Mouse (Mus musculus): Measurements from ENCODE around the gene Supt3. TPM values are rescaled to one million over a fixed set of nuclear protein-coding genes. Genes with fewer than 3 reads are reported as not detected.
A peak's percentile ranks its signal among the peaks of the same experiment; 100 is the strongest.

Gene Supt3
- polyA plus RNA-seq, 1 experiment from 2014 or later = 23.1 TPM

DNA sequence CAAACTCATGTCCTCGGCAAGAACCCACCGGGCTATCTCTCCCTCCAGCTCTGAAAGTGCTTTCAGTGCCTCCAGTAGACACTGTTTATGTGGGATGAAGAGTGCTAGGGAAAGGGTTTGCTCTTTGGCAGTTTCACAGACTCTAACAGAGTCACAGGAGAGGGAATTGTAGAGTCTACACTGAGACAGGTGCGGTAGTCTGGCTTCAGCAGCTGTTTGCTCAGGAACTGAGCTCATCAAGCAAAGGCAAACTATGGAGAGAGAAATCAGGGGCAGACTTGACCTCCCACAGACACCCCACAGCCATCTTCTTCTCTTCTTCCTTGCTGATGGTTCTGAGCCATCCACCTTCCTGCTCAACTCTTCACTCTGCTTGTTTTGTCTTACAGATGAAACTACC lies 193.3 kb downstream of the Supt3 start:
- Histone ChIP-seq H3K4me2 (no peak overlapping the region), H3K9me3 (replicated peaks) (no peaks in the 10 kb centered on the region), H3K27ac (ENCODE audit: poor library complexity, severe bottlenecking) (no peak overlapping the region), H3K27me3 (replicated peaks) (no peaks in the 10 kb centered on the region), H3K4me1 (replicated peaks) (peaks cover 18% of the 10 kb centered on the region), H3K9ac (no peak overlapping the region), H3K4me3 (no peak overlapping the region), H3K36me3 (no peaks in the 10 kb centered on the region)
- WGBS = 87% methylated on average over 3 of the region's 3 CpGs
- ATAC-seq (ENCODE audit: insufficient number of reproducible peaks, low FRiP score) = no peak

DNA sequence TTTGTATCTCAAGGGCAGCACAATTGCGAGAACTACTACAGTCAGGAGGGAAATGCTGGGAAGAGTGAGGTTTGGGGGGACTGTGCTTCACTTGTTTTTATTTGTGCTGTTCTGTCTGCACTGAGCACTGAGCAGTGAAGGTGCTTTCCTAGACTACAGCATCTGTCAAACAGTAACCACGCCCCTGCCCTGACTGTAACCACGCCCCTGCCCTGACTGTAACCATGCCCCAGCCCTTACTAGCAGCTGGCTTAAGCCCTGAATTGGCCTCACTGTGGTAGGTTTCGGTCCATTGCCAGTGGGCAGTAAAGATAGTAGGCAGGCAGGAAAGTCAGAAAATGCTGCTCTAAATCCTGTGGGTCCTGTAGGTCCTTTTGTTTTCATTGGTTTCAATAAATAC lies 196.5 kb downstream of the Supt3 start:
- no peak overlapping the region for H3K4me3 ChIP-seq
- H3K27me3 ChIP-seq (replicated peaks) = no peaks in the 10 kb centered on the region
- 50% methylated on average over 4 of the region's 4 CpGs for WGBS
- H3K36me3 ChIP-seq = no peaks in the 10 kb centered on the region
- no peaks in the 10 kb centered on the region for H3K9me3 ChIP-seq (replicated peaks)
- H3K4me2 ChIP-seq = no peak overlapping the region
- ATAC-seq (ENCODE audit: insufficient number of reproducible peaks, low FRiP score) = no peak
- H3K4me1 ChIP-seq (replicated peaks) = peaks cover 9% of the 10 kb centered on the region
- no peak overlapping the region for H3K27ac ChIP-seq (ENCODE audit: poor library complexity, severe bottlenecking)
- no peak overlapping the region for H3K9ac ChIP-seq

DNA sequence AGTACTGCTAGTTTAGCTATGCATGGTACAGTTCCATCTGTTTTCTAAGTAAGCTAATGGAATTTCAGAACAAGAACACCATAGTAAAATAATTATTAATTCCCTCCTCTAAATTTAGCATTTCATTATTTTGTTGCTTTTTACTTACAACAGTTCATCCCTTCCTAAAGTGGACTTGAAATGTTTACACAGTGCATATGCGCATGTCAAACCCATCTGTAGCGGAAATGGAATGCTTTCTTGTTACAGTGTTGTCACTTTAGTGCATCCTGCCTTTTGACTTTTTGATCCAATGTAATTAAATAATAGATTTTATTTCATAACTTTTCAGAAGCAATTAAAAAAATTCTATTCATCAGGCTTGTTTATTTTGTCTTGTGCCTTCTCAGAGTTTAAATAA lies 200.7 kb downstream of the Supt3 start:
- Histone ChIP-seq H3K4me1 (replicated peaks) (peaks cover 3% of the 10 kb centered on the region), H3K27me3 (replicated peaks) (no peaks in the 10 kb centered on the region), H3K27ac (ENCODE audit: poor library complexity, severe bottlenecking) (no peak overlapping the region), H3K4me2 (no peak overlapping the region), H3K36me3 (no peaks in the 10 kb centered on the region), H3K9me3 (replicated peaks) (no peaks in the 10 kb centered on the region), H3K9ac (no peak overlapping the region), H3K4me3 (no peak overlapping the region)
- 92% methylated on average over 2 of the region's 2 CpGs for WGBS
- ATAC-seq (ENCODE audit: insufficient number of reproducible peaks, low FRiP score) = no peak

DNA sequence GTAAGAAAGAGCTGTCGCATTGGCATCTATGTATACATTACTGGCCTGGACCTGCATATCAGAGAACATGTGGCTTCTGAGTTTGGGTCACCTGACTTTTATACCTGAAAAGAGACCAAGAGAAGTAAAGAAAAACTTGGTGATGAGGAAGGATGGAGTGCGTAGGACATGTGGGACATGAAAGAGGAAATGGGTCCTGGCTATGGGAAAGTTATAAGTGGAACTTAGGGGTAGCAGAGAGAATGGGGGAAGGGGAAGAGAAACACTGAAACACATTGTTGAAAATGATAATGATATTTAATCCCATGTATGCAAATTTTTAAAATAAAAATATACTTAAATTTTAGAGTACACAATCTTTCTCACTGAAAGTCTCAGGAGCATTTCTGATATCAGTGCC lies 211.0 kb downstream of the Supt3 start:
- Histone ChIP-seq H3K9me3 (replicated peaks) (no peaks in the 10 kb centered on the region), H3K9ac (no peak overlapping the region), H3K27ac (ENCODE audit: poor library complexity, severe bottlenecking) (no peak overlapping the region), H3K36me3 (no peaks in the 10 kb centered on the region), H3K4me3 (no peak overlapping the region), H3K4me1 (replicated peaks) (peaks cover 2% of the 10 kb centered on the region; the same call in 1 of the 2 replicates), H3K27me3 (replicated peaks) (no peaks in the 10 kb centered on the region), H3K4me2 (no peak overlapping the region)
- WGBS = 87% methylated on average over 2 of the region's 2 CpGs
- ATAC-seq (ENCODE audit: insufficient number of reproducible peaks, low FRiP score) = no peak

DNA sequence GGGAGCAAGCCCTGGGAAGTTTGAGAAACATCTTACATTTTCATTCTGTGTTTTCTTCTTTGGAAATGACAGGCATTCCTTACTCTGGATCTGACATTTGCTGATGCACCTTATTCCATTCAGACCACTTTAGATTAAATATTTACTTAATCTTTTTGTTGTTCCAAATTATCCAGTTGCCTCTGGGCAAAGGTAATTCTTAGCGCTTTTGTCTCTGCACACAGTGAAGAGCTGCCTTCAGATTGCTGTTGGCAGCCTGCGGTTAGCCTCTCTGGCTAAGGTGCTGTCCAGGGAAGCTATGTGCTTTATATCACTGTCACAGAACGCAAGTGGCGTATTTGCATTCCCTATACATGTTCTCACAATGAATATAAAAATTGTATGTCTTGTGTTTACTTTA lies 226.4 kb downstream of the Supt3 start:
- 84% methylated on average over 4 of the region's 4 CpGs for WGBS
- peaks cover 5% of the 10 kb centered on the region; the same call in 1 of the 2 replicates for H3K36me3 ChIP-seq
- H3K4me3 ChIP-seq = no peak overlapping the region
- H3K9ac ChIP-seq = no peak overlapping the region
- no peak overlapping the region for H3K27ac ChIP-seq (ENCODE audit: poor library complexity, severe bottlenecking)
- H3K27me3 ChIP-seq (replicated peaks) = no peaks in the 10 kb centered on the region
- no peak overlapping the region for H3K4me2 ChIP-seq
- H3K9me3 ChIP-seq (replicated peaks) = no peaks in the 10 kb centered on the region
- peaks cover under 1% of the 10 kb centered on the region for H3K4me1 ChIP-seq (replicated peaks)
- ATAC-seq (ENCODE audit: insufficient number of reproducible peaks, low FRiP score) = no peak

DNA sequence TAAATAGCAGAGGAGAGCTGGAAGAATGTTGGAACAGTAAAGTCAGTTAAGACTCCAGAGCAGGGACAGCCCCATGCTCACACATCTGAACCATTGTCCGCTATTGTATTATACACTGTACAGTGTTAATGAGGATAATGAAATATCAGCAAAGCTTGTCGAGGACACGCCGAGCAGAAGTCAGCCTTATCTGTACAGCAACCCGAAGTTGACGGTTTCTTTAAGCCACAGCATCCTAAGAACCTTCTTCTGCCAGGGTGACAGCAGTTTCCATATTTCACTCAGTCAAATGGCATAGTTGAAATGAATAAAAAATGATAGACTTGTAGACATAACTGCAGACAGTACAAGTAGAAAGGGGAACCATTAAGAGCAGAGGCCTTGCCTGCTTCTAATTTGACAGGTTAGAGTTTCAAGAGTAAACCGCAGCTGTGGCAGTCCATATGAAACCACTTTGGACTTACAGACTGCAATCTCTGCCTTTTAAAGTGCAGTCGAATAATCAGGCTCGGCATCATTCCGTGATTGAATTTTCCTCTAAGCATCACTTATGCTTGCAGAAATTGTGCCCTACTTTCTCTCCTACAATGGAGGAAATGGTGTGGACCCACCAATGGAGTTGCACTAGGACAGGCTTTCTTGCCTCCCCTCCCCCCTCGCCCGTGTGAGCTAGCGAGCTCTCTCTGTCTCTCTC lies 227.7 kb downstream of the Supt3 start:
- H3K4me2 ChIP-seq = no peak overlapping the region
- H3K27me3 ChIP-seq (replicated peaks) = no peaks in the 10 kb centered on the region
- no peaks in the 10 kb centered on the region for H3K9me3 ChIP-seq (replicated peaks)
- no peak for ATAC-seq (ENCODE audit: insufficient number of reproducible peaks, low FRiP score)
- peaks cover 5% of the 10 kb centered on the region for H3K4me1 ChIP-seq (replicated peaks)
- no peak overlapping the region for H3K9ac ChIP-seq
- H3K36me3 ChIP-seq = no peaks in the 10 kb centered on the region
- H3K27ac ChIP-seq (ENCODE audit: poor library complexity, severe bottlenecking) = no peak overlapping the region
- WGBS = 78% methylated on average over 13 of the region's 13 CpGs
- H3K4me3 ChIP-seq = no peak overlapping the region

DNA sequence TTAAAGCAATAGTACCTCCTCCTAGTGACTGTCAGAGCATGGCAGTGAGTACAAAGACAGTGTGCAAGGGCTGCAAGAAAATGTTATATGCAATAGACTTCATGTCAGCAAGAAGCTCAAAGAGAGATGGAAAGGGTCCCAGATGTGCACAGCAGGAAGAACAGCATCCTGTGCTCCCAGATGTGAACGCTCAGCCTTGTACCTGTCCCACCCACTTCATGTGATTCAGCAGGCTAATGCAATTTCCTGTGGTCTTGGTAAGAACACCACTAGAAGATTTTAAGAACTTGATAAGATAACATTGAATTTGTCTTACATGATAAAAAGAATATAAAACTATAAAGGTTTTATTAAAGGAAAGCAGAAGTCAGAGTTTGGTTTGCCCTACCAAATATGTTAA lies 230.5 kb downstream of the Supt3 start:
- Histone ChIP-seq H3K9ac (no peak overlapping the region), H3K27me3 (replicated peaks) (no peaks in the 10 kb centered on the region), H3K4me3 (no peak overlapping the region), H3K36me3 (no peaks in the 10 kb centered on the region), H3K9me3 (replicated peaks) (no peaks in the 10 kb centered on the region), H3K4me2 (no peak overlapping the region), H3K27ac (ENCODE audit: poor library complexity, severe bottlenecking) (no peak overlapping the region), H3K4me1 (replicated peaks) (peaks cover 5% of the 10 kb centered on the region)
- 78% methylated on average over 1 of the region's 1 CpGs for WGBS
- no peak for ATAC-seq (ENCODE audit: insufficient number of reproducible peaks, low FRiP score)

DNA sequence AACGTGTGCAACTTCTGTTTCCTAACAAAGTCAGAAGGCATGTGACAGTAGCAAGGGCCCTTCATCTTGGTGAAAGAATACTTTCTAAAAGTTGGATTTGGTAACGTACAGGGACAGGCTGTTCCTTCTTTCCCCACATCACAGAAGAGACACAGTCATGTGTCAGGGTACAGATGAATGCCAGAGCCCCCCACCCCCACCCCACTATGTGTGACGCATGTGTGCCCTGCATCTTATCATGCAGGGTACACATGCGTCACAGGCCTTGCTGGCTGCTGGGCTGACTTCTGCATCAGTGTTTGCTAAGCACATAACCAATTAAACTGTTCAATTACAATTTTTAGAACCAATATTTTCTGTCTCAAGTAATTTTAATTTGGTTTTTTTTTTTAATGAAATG lies 231.7 kb downstream of the Supt3 start:
- Histone ChIP-seq H3K9ac (no peak overlapping the region), H3K36me3 (no peaks in the 10 kb centered on the region), H3K4me3 (no peak overlapping the region), H3K4me2 (no peak overlapping the region), H3K27ac (ENCODE audit: poor library complexity, severe bottlenecking) (no peak overlapping the region), H3K4me1 (replicated peaks) (peaks cover 5% of the 10 kb centered on the region), H3K9me3 (replicated peaks) (no peaks in the 10 kb centered on the region), H3K27me3 (replicated peaks) (no peaks in the 10 kb centered on the region)
- ATAC-seq (ENCODE audit: insufficient number of reproducible peaks, low FRiP score) = no peak
- WGBS = 44% methylated on average over 4 of the region's 4 CpGs

DNA sequence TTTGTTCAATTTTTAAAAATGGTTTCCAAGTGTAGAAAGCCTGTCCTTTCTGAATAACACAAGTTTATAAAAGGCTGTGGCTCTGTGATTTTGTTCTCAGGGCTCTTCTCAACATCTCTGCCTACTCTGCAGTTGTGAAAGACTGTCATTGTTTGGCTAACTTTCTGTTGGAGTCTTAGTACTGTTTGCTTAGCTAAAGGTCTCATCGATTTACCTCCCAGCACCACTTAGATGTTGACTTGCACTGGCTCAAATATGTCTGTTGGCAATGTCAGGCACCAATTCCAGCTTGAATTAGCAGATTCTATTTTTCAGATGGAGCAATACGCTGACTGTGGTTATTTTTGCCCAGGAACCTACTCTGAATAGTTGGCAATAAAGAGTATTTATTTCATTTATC lies 233.5 kb downstream of the Supt3 start:
- H3K27ac ChIP-seq (ENCODE audit: poor library complexity, severe bottlenecking) = no peak overlapping the region
- H3K9me3 ChIP-seq (replicated peaks) = no peaks in the 10 kb centered on the region
- no peaks in the 10 kb centered on the region for H3K36me3 ChIP-seq
- H3K27me3 ChIP-seq (replicated peaks) = no peaks in the 10 kb centered on the region
- WGBS = 87% methylated on average over 2 of the region's 2 CpGs
- H3K4me1 ChIP-seq (replicated peaks) = peaks cover 5% of the 10 kb centered on the region
- no peak overlapping the region for H3K4me3 ChIP-seq
- no peak for ATAC-seq (ENCODE audit: insufficient number of reproducible peaks, low FRiP score)
- H3K4me2 ChIP-seq = no peak overlapping the region
- no peak overlapping the region for H3K9ac ChIP-seq

DNA sequence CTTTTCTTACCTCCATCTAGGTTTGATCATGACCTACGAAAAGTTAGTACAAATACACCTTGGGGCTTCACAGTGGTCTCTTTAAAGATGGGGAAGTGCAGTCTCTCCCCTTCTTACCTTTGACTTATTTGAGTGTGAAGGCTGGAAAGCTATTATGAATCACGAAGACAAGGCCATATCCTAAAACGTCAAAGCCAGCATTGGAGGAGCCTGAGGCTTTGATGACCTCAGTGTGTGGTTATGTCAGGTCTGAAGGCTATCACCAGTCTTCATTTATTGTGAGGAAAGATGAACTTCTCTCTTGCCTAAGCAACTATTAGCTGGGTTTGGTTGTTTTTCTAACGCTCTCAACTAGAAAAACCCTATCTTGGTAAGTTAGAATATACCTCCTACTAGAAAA lies 239.8 kb downstream of the Supt3 start:
- ATAC-seq (ENCODE audit: insufficient number of reproducible peaks, low FRiP score) = no peak
- 73% methylated on average over 4 of the region's 4 CpGs for WGBS
- H3K9me3 ChIP-seq (replicated peaks) = no peaks in the 10 kb centered on the region
- H3K4me1 ChIP-seq (replicated peaks) = 0 out of 2 replicates have a peak, but pooled peaks cover 5% of the 10 kb centered on the region
- H3K9ac ChIP-seq = no peak overlapping the region
- H3K27me3 ChIP-seq (replicated peaks) = no peaks in the 10 kb centered on the region
- H3K4me2 ChIP-seq = no peak overlapping the region
- no peak overlapping the region for H3K27ac ChIP-seq (ENCODE audit: poor library complexity, severe bottlenecking)
- H3K4me3 ChIP-seq = no peak overlapping the region
- H3K36me3 ChIP-seq = no peaks in the 10 kb centered on the region

DNA sequence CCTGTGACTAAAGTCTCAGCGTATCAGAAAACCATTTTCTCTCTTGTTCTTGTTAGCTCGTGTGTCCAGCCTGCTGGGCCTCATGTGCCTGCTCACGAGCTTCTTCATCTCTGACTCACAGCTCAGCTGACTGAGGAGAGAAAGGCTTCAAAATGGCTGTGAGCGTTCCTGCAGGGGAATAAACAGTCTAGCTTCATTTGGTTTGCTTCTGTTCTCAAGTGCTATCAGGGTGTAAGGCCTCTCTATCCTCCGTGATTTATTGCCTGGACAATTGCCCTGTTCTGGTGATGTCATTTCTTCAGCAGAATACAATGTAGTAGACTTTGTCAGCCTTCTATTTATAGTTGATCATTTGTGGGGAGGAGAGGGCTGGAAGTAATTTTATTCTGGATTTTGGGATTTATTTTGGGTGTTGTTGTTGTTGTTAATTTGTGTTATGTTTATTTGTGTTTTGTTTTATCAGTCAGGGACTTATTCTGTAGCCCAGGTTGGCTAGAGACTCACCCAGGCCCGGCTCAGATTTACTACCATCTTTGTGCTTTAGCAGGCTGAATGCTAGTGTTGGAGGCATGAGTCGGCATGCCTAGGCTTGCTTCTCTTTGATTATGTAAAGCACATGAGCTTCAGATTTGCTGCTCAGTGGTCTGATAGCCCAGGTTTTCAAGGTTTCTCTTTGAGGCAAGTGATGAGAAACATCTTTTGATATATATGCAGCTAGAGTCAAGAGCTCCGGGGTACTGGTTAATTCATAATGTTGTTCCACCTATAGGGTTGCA lies 243.4 kb downstream of the Supt3 start:
- 55% methylated on average over 8 of the region's 8 CpGs for WGBS
- no peak overlapping the region for H3K4me3 ChIP-seq
- H3K27ac ChIP-seq (ENCODE audit: poor library complexity, severe bottlenecking) = peak overlapping the region; percentile 48; the same call in 1 of the 2 replicates
- no peaks in the 10 kb centered on the region for H3K9me3 ChIP-seq (replicated peaks)
- H3K4me1 ChIP-seq (replicated peaks) = 0 out of 2 replicates have a peak, but pooled peaks cover 5% of the 10 kb centered on the region
- H3K27me3 ChIP-seq (replicated peaks) = no peaks in the 10 kb centered on the region
- no peaks in the 10 kb centered on the region for H3K36me3 ChIP-seq
- no peak overlapping the region for H3K4me2 ChIP-seq
- ATAC-seq (ENCODE audit: insufficient number of reproducible peaks, low FRiP score) = 0 out of 2 replicates have a peak, but pooled peaks have one; percentile 33
- no peak overlapping the region for H3K9ac ChIP-seq
